Mouse (Mus musculus): ENCODE measurements around the gene Krtap1-3. TPM values are rescaled to one million over a fixed set of nuclear protein-coding genes. Genes with fewer than 3 reads are reported as not detected.

Krtap1-3 gene
- total RNA-seq, 2 experiments from 2014 or later, result not detected

DNA sequence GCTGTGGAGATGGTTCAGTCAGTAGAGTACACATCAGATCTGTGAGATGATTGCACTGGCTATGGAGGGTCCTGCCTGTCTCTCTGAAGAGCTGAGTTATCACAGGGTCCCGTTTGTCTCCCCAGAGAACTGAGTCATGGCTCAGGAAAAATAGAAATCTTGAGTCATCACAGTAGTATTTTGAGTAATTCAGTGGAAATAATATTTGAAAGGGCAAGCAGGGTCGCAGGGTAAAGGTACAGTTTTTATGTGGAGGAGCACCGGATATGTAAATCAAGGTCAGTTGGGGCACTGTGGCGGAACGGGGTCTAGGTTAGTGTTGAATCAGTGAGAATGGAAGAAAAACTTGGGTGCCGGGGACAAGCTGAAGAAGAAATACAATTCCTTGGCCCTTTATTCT, 28.6 kb downstream of the Krtap1-3 start:
- no peak for ATAC-seq (replicated peaks; ENCODE audit: low FRiP score, poor library complexity, severe bottlenecking)

DNA sequence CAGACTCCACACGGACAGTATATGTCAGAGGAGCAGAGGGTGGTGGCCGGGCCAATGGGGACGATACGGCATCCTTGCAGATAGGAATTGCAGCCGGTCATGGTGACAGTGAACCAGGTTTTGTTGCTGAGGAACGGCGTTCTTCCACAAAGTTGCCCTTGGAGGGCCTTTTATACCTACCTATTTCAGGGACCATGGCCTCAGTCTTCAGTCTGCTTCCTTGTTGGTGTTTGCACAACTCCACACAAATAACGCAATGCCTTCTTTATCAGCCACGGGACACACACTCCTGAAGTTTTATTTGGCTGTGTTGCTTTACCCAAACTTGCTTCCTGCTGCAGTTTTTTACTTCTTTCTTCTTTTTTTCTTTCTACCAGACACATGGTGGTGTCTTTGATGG, 31.8 kb downstream of the Krtap1-3 start, which contains the start of gene Gm11939:
Gene Gm11939 (minus strand): TSS at position 101 of the 400 bp plus-strand sequence.
- ATAC-seq (replicated peaks; ENCODE audit: low FRiP score, poor library complexity, severe bottlenecking), result no peak

DNA sequence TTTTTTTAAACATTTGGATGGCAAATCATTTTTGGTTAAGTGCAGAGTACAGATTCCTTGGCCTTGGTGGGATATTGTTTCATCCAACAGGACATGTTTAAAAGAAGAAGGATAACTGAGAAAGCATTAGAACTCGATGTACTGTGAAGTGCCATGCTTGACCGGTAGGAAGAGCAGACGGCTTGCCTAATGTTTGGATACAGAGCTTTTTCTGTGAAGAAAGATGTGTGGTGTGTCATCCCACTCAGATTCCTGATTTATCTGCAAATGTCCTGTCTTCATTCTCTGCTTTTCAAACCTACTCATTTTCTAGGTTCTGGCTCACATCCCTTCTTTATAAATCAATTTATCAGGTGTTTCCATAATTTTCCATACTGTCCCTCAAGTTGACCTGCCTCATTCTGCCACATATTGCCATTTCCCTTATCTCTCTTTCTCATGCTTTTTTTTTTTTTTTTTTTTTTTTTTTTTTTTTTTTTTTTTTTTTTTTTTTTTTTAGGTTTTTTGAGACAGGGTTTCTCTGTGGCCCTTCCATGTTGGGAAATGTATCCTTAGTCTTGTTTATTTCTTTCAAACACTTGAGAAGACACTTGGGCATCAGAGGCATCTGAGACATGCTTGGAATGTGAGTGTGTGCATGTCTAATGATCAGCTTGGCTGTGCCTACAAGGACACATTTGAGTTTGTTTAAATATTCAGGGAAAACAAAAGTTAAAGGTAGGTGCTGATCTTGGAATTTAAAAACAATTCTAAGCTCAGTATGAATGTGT, 33.0 kb downstream of the Krtap1-3 start:
- ATAC-seq (replicated peaks; ENCODE audit: low FRiP score, poor library complexity, severe bottlenecking), result no peak

DNA sequence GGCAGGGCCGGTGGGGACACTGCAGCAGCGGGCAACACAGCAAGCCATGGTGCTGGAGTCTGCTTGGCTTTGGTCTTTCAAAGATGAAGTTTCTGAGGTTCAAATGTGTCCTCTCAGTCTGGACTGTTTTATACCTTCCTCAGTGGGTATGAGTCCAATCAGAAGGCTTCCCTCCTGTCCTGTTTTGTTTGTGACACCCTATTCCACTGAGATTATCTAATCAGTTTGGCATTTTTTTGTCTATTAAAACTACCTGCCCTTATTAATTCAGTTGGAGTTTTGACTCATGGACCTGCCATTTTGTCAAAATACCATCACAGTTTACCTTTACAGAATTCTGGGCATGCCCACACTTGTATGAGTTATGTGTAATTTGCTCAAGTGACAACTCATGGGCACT, 34.4 kb downstream of the Krtap1-3 start, which contains the start of gene Krtap3-2:
Gene Krtap3-2 (minus strand): TSS at position 101 of the 400 bp plus-strand sequence.
- ATAC-seq (replicated peaks; ENCODE audit: low FRiP score, poor library complexity, severe bottlenecking), result no peak

DNA sequence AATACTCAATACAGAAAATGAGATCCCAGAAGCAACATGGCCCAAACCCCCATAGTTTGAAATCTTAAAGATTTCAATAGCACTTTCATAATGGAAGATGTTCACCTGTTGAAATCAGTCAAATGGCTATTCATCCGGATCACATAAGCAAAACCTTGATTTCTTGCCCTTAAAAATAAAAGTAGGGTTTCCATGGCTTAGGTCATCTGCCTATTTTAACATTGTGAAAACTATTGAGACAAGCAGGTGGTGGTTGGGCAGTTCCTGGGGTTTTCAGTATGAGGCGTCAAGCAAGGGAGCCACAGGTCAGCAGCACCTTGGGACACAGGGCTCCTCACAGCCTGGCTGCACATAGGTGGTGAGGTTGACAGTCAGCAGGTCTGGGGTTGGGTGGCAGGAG, 34.9 kb downstream of the Krtap1-3 start:
- ATAC-seq (replicated peaks; ENCODE audit: low FRiP score, poor library complexity, severe bottlenecking), result no peak

DNA sequence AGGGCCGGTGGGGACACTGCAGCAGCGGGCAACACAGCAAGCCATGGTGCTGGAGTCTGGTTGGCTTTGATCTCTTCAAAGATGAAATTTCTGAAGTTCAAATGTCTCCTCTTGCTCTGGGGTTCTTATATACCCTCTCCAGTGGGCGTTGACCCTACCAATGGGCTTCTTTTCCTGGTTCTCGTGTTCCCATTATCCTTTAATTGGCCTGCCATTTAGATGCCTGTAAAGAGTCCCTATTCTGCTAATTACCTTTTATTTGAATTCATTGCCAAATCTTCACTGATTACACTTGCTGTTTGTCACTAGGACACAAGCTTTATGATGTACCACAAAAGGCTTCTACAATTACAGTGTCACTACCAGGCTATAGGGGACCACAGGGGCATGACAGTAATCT, 40.4 kb downstream of the Krtap1-3 start, which contains the start of gene Krtap3-3:
Gene Krtap3-3 (minus strand): TSS at position 101 of the 400 bp plus-strand sequence.
- no peak for ATAC-seq (replicated peaks; ENCODE audit: low FRiP score, poor library complexity, severe bottlenecking)

DNA sequence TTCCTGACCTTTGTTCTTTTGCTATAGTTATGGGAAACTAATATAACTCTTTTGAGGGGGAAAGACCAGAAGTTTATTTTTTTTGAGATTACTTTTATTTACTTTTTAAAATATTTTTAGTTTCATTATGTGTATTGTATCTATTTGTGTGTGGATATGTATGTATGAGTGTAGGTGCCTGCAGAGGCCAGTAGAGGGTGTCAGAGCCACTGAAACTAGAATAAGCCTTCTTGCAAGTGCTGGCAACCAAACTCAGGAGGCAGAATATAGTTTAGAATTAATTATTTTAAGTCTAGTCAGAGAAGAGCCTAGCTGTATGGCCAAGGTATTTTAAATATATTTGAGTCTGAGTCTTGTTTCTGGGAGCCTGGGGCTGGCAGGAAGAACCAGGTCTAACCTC, 43.2 kb downstream of the Krtap1-3 start:
- ATAC-seq (replicated peaks; ENCODE audit: low FRiP score, poor library complexity, severe bottlenecking), result no peak

Other genes starting within 250 kb of the Krtap1-3 start
Only the 30 nearest of the 36 such genes appear.
- gene Krt10, start 202.0 kb downstream of the Krtap1-3 start, total RNA-seq (2015; ENCODE audit: low replicate concordance), result not detected in 2 replicates
- not detected in 2 replicates for gene Krt10, start 202.0 kb downstream of the Krtap1-3 start, total RNA-seq (2017; ENCODE audit: low replicate concordance)
- not detected in 2 replicates for gene Krt12, start 169.1 kb downstream of the Krtap1-3 start, total RNA-seq (2015; ENCODE audit: low replicate concordance)
- not detected in 2 replicates for gene Krt12, start 169.1 kb downstream of the Krtap1-3 start, total RNA-seq (2017; ENCODE audit: low replicate concordance)
- not detected in 2 replicates for gene Krt20, start 153.2 kb downstream of the Krtap1-3 start, total RNA-seq (2015; ENCODE audit: low replicate concordance)
- gene Krt20, start 153.2 kb downstream of the Krtap1-3 start, total RNA-seq (2017; ENCODE audit: low replicate concordance), result not detected in 2 replicates
- not detected in 2 replicates for gene Krt23, start 98.2 kb downstream of the Krtap1-3 start, total RNA-seq (2015; ENCODE audit: low replicate concordance)
- not detected in 2 replicates for gene Krt23, start 98.2 kb downstream of the Krtap1-3 start, total RNA-seq (2017; ENCODE audit: low replicate concordance)
- gene Krt39, start 70.0 kb downstream of the Krtap1-3 start, total RNA-seq (2015; ENCODE audit: low replicate concordance), result not detected in 2 replicates
- gene Krt39, start 70.0 kb downstream of the Krtap1-3 start, total RNA-seq (2017; ENCODE audit: low replicate concordance), result 0.70 TPM in 1 of 2 replicates, not detected in the other
- not detected in 2 replicates for gene Krt40, start 48.2 kb downstream of the Krtap1-3 start, total RNA-seq (2015; ENCODE audit: low replicate concordance)
- gene Krt40, start 48.2 kb downstream of the Krtap1-3 start, total RNA-seq (2017; ENCODE audit: low replicate concordance), result not detected in 2 replicates
- not detected in 2 replicates for gene Krtap3-3, start 40.5 kb downstream of the Krtap1-3 start, total RNA-seq (2015; ENCODE audit: low replicate concordance)
- not detected in 2 replicates for gene Krtap3-3, start 40.5 kb downstream of the Krtap1-3 start, total RNA-seq (2017; ENCODE audit: low replicate concordance)
- gene Krtap3-2, start 34.5 kb downstream of the Krtap1-3 start, total RNA-seq (2015; ENCODE audit: low replicate concordance), result not detected in 2 replicates
- gene Krtap3-2, start 34.5 kb downstream of the Krtap1-3 start, total RNA-seq (2017; ENCODE audit: low replicate concordance), result not detected in 2 replicates
- gene Gm11939, start 31.9 kb downstream of the Krtap1-3 start, total RNA-seq (2015; ENCODE audit: low replicate concordance), result not detected in 2 replicates
- gene Gm11939, start 31.9 kb downstream of the Krtap1-3 start, total RNA-seq (2017; ENCODE audit: low replicate concordance), result not detected in 2 replicates
- not detected in 2 replicates for gene Krtap3-1, start 24.7 kb downstream of the Krtap1-3 start, total RNA-seq (2015; ENCODE audit: low replicate concordance)
- gene Krtap3-1, start 24.7 kb downstream of the Krtap1-3 start, total RNA-seq (2017; ENCODE audit: low replicate concordance), result not detected in 2 replicates
- gene Krtap1-5, start 10.3 kb downstream of the Krtap1-3 start, total RNA-seq (2015; ENCODE audit: low replicate concordance), result not detected in 2 replicates
- not detected in 2 replicates for gene Krtap1-5, start 10.3 kb downstream of the Krtap1-3 start, total RNA-seq (2017; ENCODE audit: low replicate concordance)
- not detected in 2 replicates for gene Krtap1-4, start 7.7 kb downstream of the Krtap1-3 start, total RNA-seq (2015; ENCODE audit: low replicate concordance)
- not detected in 2 replicates for gene Krtap1-4, start 7.7 kb downstream of the Krtap1-3 start, total RNA-seq (2017; ENCODE audit: low replicate concordance)
- gene Krtap9-3, start 6.8 kb upstream of the Krtap1-3 start, total RNA-seq (2015; ENCODE audit: low replicate concordance), result not detected in 2 replicates
- gene Krtap9-3, start 6.8 kb upstream of the Krtap1-3 start, total RNA-seq (2017; ENCODE audit: low replicate concordance), result not detected in 2 replicates
- gene Gm11938, start 12.0 kb upstream of the Krtap1-3 start, total RNA-seq (2015; ENCODE audit: low replicate concordance), result not detected in 2 replicates
- gene Gm11938, start 12.0 kb upstream of the Krtap1-3 start, total RNA-seq (2017; ENCODE audit: low replicate concordance), result not detected in 2 replicates
- not detected in 2 replicates for gene Gm11937, start 18.9 kb upstream of the Krtap1-3 start, total RNA-seq (2015; ENCODE audit: low replicate concordance)
- gene Gm11937, start 18.9 kb upstream of the Krtap1-3 start, total RNA-seq (2017; ENCODE audit: low replicate concordance), result not detected in 2 replicates
- gene Krtap2-4, start 23.5 kb upstream of the Krtap1-3 start, total RNA-seq (2015; ENCODE audit: low replicate concordance), result not detected in 2 replicates
- gene Krtap2-4, start 23.5 kb upstream of the Krtap1-3 start, total RNA-seq (2017; ENCODE audit: low replicate concordance), result not detected in 2 replicates
- gene Gm11562, start 29.1 kb upstream of the Krtap1-3 start, total RNA-seq (2015; ENCODE audit: low replicate concordance), result not detected in 2 replicates
- gene Gm11562, start 29.1 kb upstream of the Krtap1-3 start, total RNA-seq (2017; ENCODE audit: low replicate concordance), result not detected in 2 replicates
- not detected in 2 replicates for gene Krtap4-1, start 36.9 kb upstream of the Krtap1-3 start, total RNA-seq (2015; ENCODE audit: low replicate concordance)
- not detected in 2 replicates for gene Krtap4-1, start 36.9 kb upstream of the Krtap1-3 start, total RNA-seq (2017; ENCODE audit: low replicate concordance)
- gene Krtap4-2, start 43.7 kb upstream of the Krtap1-3 start, total RNA-seq (2015; ENCODE audit: low replicate concordance), result not detected in 2 replicates
- not detected in 2 replicates for gene Krtap4-2, start 43.7 kb upstream of the Krtap1-3 start, total RNA-seq (2017; ENCODE audit: low replicate concordance)
- not detected in 2 replicates for gene Krtap4-7, start 52.8 kb upstream of the Krtap1-3 start, total RNA-seq (2015; ENCODE audit: low replicate concordance)
- gene Krtap4-7, start 52.8 kb upstream of the Krtap1-3 start, total RNA-seq (2017; ENCODE audit: low replicate concordance), result not detected in 2 replicates
- gene Gm11555, start 58.9 kb upstream of the Krtap1-3 start, total RNA-seq (2015; ENCODE audit: low replicate concordance), result not detected in 2 replicates
- gene Gm11555, start 58.9 kb upstream of the Krtap1-3 start, total RNA-seq (2017; ENCODE audit: low replicate concordance), result not detected in 2 replicates
- not detected in 2 replicates for gene Gm11563, start 67.6 kb upstream of the Krtap1-3 start, total RNA-seq (2015; ENCODE audit: low replicate concordance)
- gene Gm11563, start 67.6 kb upstream of the Krtap1-3 start, total RNA-seq (2017; ENCODE audit: low replicate concordance), result not detected in 2 replicates
- not detected in 2 replicates for gene Krtap4-6, start 74.6 kb upstream of the Krtap1-3 start, total RNA-seq (2015; ENCODE audit: low replicate concordance)
- not detected in 2 replicates for gene Krtap4-6, start 74.6 kb upstream of the Krtap1-3 start, total RNA-seq (2017; ENCODE audit: low replicate concordance)
- not detected in 2 replicates for gene Gm14190, start 99.4 kb upstream of the Krtap1-3 start, total RNA-seq (2015; ENCODE audit: low replicate concordance)
- not detected in 2 replicates for gene Gm14190, start 99.4 kb upstream of the Krtap1-3 start, total RNA-seq (2017; ENCODE audit: low replicate concordance)
- gene Gm14180, start 143.0 kb upstream of the Krtap1-3 start, total RNA-seq (2015; ENCODE audit: low replicate concordance), result not detected in 2 replicates
- gene Gm14180, start 143.0 kb upstream of the Krtap1-3 start, total RNA-seq (2017; ENCODE audit: low replicate concordance), result not detected in 2 replicates
- not detected in 2 replicates for gene Gm11595, start 181.6 kb upstream of the Krtap1-3 start, total RNA-seq (2015; ENCODE audit: low replicate concordance)
- not detected in 2 replicates for gene Gm11595, start 181.6 kb upstream of the Krtap1-3 start, total RNA-seq (2017; ENCODE audit: low replicate concordance)
- gene Krtap4-8, start 189.4 kb upstream of the Krtap1-3 start, total RNA-seq (2015; ENCODE audit: low replicate concordance), result not detected in 2 replicates
- gene Krtap4-8, start 189.4 kb upstream of the Krtap1-3 start, total RNA-seq (2017; ENCODE audit: low replicate concordance), result not detected in 2 replicates
- gene Krtap4-9, start 193.9 kb upstream of the Krtap1-3 start, total RNA-seq (2015; ENCODE audit: low replicate concordance), result not detected in 2 replicates
- gene Krtap4-9, start 193.9 kb upstream of the Krtap1-3 start, total RNA-seq (2017; ENCODE audit: low replicate concordance), result not detected in 2 replicates
- not detected in 2 replicates for gene Gm11596, start 202.1 kb upstream of the Krtap1-3 start, total RNA-seq (2015; ENCODE audit: low replicate concordance)
- not detected in 2 replicates for gene Gm11596, start 202.1 kb upstream of the Krtap1-3 start, total RNA-seq (2017; ENCODE audit: low replicate concordance)
- gene Gm11569, start 207.6 kb upstream of the Krtap1-3 start, total RNA-seq (2015; ENCODE audit: low replicate concordance), result not detected in 2 replicates
- gene Gm11569, start 207.6 kb upstream of the Krtap1-3 start, total RNA-seq (2017; ENCODE audit: low replicate concordance), result not detected in 2 replicates